Mouse (Mus musculus) lung, embryonic 14.5 days (tissue): ENCODE data around the gene Fam178b. TPM values are rescaled to one million over a fixed set of nuclear protein-coding genes. Genes with fewer than 3 reads are reported as not detected.
"Not testable (repeated sequence)": the region's sequence is repeated elsewhere in the genome, so short reads cannot be mapped to it uniquely, and the experiment has no call there.

Source experiments
- ATAC-seq: fragments of 200-750 bp; cut with Nextera tagmentation; 2 replicates; pipeline ENCODE4 v1.8.0; 2017; ENCODE audit warnings: mild to moderate bottlenecking, moderate TSS enrichment, moderate library complexity; ENCODE audit not compliant: insufficient read depth
- DNase-seq: peaks from one replicate; pipeline ENCODE4 v3.0.0-alpha.2; 2015
- H3K27ac ChIP-seq: fragments of 300-500 bp; sonication (generic); 2 replicates; pipeline ENCODE4 v1.5.1; 2014; ENCODE audit warnings: low read depth, mild to moderate bottlenecking, moderate library complexity
- H3K27me3 ChIP-seq: fragments of 300-500 bp; sonication (generic); 2 replicates; pipeline ENCODE4 v1.6.1; 2014; ENCODE audit warnings: low read length, control low read depth; ENCODE audit not compliant: insufficient read depth
- H3K36me3 ChIP-seq: fragments of 300-500 bp; sonication (generic); 2 replicates; pipeline ENCODE4 v1.6.1; 2014; ENCODE audit warnings: control low read depth; ENCODE audit not compliant: insufficient read depth
- H3K4me1 ChIP-seq: fragments of 300-500 bp; sonication (generic); 2 replicates; pipeline ENCODE4 v1.6.1; 2014; ENCODE audit warnings: antibody characterized with exemption, control low read depth; ENCODE audit not compliant: insufficient read depth
- H3K4me2 ChIP-seq: fragments of 300-500 bp; sonication (generic); 2 replicates; pipeline ENCODE4 v1.6.1; 2014; ENCODE audit warnings: mild to moderate bottlenecking
- H3K4me3 ChIP-seq: fragments of 300-500 bp; sonication (generic); 2 replicates; pipeline ENCODE4 v1.5.1; 2014; ENCODE audit warnings: low read depth, low read length
- H3K9ac ChIP-seq: fragments of 300-500 bp; sonication (generic); 2 replicates; pipeline ENCODE4 v1.6.1; 2014
- H3K9me3 ChIP-seq: fragments of 300-500 bp; sonication (generic); 2 replicates; pipeline ENCODE4 v1.6.1; 2016; ENCODE audit warnings: low read depth, low read length, control low read depth
- CTCF ChIP-seq: IDR thresholded peaks from 2 replicates; pipeline ENCODE4 v1.5.1; 2016; ENCODE audit warnings: antibody characterized with exemption, low read depth
- WGBS: fragments of 180-500 bp; shearing (Covaris S2); extraction: QIAGEN DNeasy Blood & Tissue Kit; methylation state at CpG from one replicate; pipeline ENCODE4 v1.1.7; 2014; 5-methylcytosine and 5-hydroxymethylcytosine counted together
- polyA plus RNA-seq: library from polyadenylated mRNA; unstranded; fragments of >200 nt; fragmentation: Nextera tagmentation; extraction: Ambion mirVana; gene quantifications from 2 replicates; pipeline ENCODE4 v1.2.1, GENCODE M21; 2014

Gene Fam178b
- polyA plus RNA-seq, 1 experiment from 2014 or later = 1.9 TPM

DNA sequence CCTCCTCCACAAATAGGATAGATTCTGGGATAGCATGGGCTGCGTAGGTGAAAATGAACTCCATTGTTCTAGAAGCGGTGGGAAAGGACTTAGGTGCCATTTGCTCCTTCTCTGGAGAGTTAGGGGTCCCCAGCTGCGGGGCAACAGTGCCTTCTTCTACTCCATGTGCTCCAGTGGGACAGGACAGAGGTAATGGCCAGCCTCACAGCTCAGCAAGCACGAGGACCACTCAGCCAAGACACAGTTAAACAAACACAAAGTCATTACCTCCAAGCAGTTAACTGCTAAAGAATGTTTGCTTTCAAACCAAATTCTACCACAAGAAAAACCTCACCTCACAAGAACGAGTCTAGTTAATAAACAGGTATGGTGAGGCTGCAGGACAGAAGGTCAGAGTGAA, 57.5 kb downstream of the Fam178b start:
- 53% methylated on average over 5 of the region's 5 CpGs for WGBS
- H3K36me3 ChIP-seq = no peaks in the 10 kb centered on the region
- peak overlapping the region; percentile 25; the same call in 1 of the 2 replicates for H3K27ac ChIP-seq
- H3K9me3 ChIP-seq = peaks cover 3% of the 10 kb centered on the region; the same call in 1 of the 2 replicates
- H3K4me1 ChIP-seq = peaks cover 3% of the 10 kb centered on the region; the same call in 1 of the 2 replicates
- no peak for TF ChIP-seq CTCF
- no peak for DNase-seq
- H3K27me3 ChIP-seq = no peaks in the 10 kb centered on the region
- no peak overlapping the region for H3K4me3 ChIP-seq
- H3K9ac ChIP-seq = no peak overlapping the region
- no peak; the same call in 1 of the 2 replicates for ATAC-seq
- H3K4me2 ChIP-seq = no peak overlapping the region

DNA sequence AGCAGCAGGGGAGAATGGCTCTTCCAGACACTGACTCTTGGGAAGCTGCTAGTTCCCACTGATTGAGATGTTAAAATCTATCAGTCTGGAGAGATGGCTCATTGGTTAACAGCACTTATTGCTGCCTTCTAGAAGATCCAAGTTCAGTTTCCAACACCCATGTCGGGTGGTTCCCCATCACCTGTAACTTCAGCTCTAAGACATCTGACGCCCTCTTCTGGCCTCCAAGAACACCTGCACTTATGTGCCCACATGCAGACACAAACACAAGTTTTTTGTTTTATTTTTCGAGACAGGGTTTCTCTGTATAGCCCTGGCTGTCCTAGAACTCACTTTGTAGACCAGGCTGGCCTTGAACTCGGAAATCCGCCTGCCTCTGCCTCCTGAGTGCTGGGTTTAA, 67.0 kb downstream of the Fam178b start:
- not testable (repeated sequence) for H3K4me2 ChIP-seq, H3K36me3 ChIP-seq, H3K27me3 ChIP-seq, ATAC-seq, DNase-seq, H3K9me3 ChIP-seq, H3K4me1 ChIP-seq, H3K4me3 ChIP-seq, H3K27ac ChIP-seq, H3K9ac ChIP-seq
- 72% methylated on average over 5 of the region's 5 CpGs for WGBS
- TF ChIP-seq CTCF = peak; percentile 23

DNA sequence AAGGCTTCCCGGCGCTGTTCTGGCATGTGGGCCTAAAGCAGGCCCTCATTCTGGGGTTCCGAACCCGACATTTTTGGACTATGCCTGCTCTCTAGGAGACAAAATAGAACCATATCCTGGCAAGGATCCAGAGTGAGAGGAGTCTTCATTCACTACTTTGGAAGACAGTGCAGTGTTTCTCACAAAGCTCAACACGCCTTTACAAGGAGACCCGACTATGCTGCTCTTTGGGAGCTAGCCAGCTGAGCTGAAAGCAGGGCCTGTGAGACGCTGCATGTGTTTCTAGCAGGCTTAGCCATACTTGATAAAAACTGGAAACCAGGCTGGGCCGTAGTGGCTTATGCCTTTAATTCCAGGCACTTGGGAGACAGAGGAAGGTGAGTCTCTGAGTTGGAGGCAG, 67.8 kb downstream of the Fam178b start:
- WGBS = 71% methylated on average over 8 of the region's 8 CpGs
- peak; percentile 58 for DNase-seq
- Histone ChIP-seq H3K4me2 (no peak overlapping the region), H3K27me3 (no peaks in the 10 kb centered on the region), H3K36me3 (no peaks in the 10 kb centered on the region), H3K9ac (no peak overlapping the region), H3K9me3 (no peaks in the 10 kb centered on the region), H3K27ac (no peak overlapping the region), H3K4me1 (no peaks in the 10 kb centered on the region), H3K4me3 (no peak overlapping the region)
- TF ChIP-seq CTCF = no peak
- ATAC-seq = no peak

GRCm38 (mm10) chr1:36614584-36614983, 68.4 kb downstream of the Fam178b start:
- no peaks in the 10 kb centered on the region for H3K27me3 ChIP-seq
- no peaks in the 10 kb centered on the region for H3K36me3 ChIP-seq
- no peak for TF ChIP-seq CTCF
- no peaks in the 10 kb centered on the region for H3K9me3 ChIP-seq
- H3K27ac ChIP-seq = no peak overlapping the region
- no peak overlapping the region for H3K9ac ChIP-seq
- no peak for ATAC-seq
- 64% methylated on average over 1 of the region's 1 CpGs for WGBS
- H3K4me3 ChIP-seq = no peak overlapping the region
- H3K4me1 ChIP-seq = no peaks in the 10 kb centered on the region
- no peak overlapping the region for H3K4me2 ChIP-seq
- DNase-seq = no peak

GRCm38 (mm10) chr1:36613374-36613895, 69.5 kb downstream of the Fam178b start:
- Histone ChIP-seq H3K27me3 (no peaks in the 10 kb centered on the region), H3K4me2 (no peak overlapping the region), H3K36me3 (no peaks in the 10 kb centered on the region), H3K4me1 (no peaks in the 10 kb centered on the region), H3K9me3 (no peaks in the 10 kb centered on the region), H3K27ac (no peak overlapping the region), H3K9ac (no peak overlapping the region), H3K4me3 (no peak overlapping the region)
- DNase-seq = no peak
- WGBS = 90% methylated on average over 10 of the region's 10 CpGs
- no peak for TF ChIP-seq CTCF
- no peak for ATAC-seq

- H3K36me3 ChIP-seq = no peaks in the 10 kb centered on the region
- no peak overlapping the region for H3K4me3 ChIP-seq
- no peak overlapping the region for H3K27ac ChIP-seq
- no peaks in the 10 kb centered on the region for H3K4me1 ChIP-seq
- WGBS = 72% methylated on average over 6 of the region's 6 CpGs
- no peak overlapping the region for H3K9ac ChIP-seq
- no peak overlapping the region for H3K4me2 ChIP-seq
- TF ChIP-seq CTCF = no peak
- DNase-seq (no peak), ATAC-seq (no peak)
- no peaks in the 10 kb centered on the region for H3K9me3 ChIP-seq
- no peaks in the 10 kb centered on the region for H3K27me3 ChIP-seq
These were observed 70.6 kb downstream of the Fam178b start for GRCm38 (mm10) chr1:36612362-36612761.

- H3K9ac ChIP-seq = no peak overlapping the region
- H3K27me3 ChIP-seq = no peaks in the 10 kb centered on the region
- TF ChIP-seq CTCF = no peak
- no peaks in the 10 kb centered on the region for H3K9me3 ChIP-seq
- H3K4me3 ChIP-seq = no peak overlapping the region
- H3K4me2 ChIP-seq = no peak overlapping the region
- no peaks in the 10 kb centered on the region for H3K36me3 ChIP-seq
- DNase-seq = no peak
- no peaks in the 10 kb centered on the region for H3K4me1 ChIP-seq
- WGBS = 56% methylated on average over 13 of the region's 13 CpGs
- H3K27ac ChIP-seq = no peak overlapping the region; the same call in 1 of the 2 replicates
- ATAC-seq = peak; percentile 54
These were observed 71.4 kb downstream of the Fam178b start for GRCm38 (mm10) chr1:36611449-36612123.
